Mouse (Mus musculus): ENCODE results near the gene S1pr5.

GRCm38 (mm10) chr9:21275727-21276126, 27.5 kb upstream of the S1pr5 start:
- TF ChIP-seq CTCF (IDR thresholded peaks at IDR 0.05; ENCODE audit: low read depth) (no peak), EP300 (optimal IDR thresholded peaks at IDR 0.05) (no peak)

Measured in stomach, postnatal 0 days (tissue).